Mouse (Mus musculus) hindbrain, embryonic 16.5 days (tissue): ENCODE results near the gene Celsr1. TPM values are rescaled to one million over a fixed set of nuclear protein-coding genes. Genes with fewer than 3 reads are reported as not detected.

Experiments
- ATAC-seq: fragments of 200-750 bp; cut with Nextera tagmentation; 2 replicates; pipeline ENCODE4 v1.8.0; 2017; ENCODE audit warnings: moderate TSS enrichment, moderate library complexity
- H3K27ac ChIP-seq: fragments of 300-500 bp; sonication (generic); 2 replicates; pipeline ENCODE4 v1.5.1; 2014; ENCODE audit warnings: low read depth, mild to moderate bottlenecking, control low read depth, low read length, moderate library complexity
- H3K27me3 ChIP-seq: fragments of 300-500 bp; sonication (generic); replicated peaks from 2 replicates; pipeline ENCODE4 v1.6.1; 2014; ENCODE audit warnings: low read length; ENCODE audit not compliant: control insufficient read depth, insufficient read depth
- H3K36me3 ChIP-seq: fragments of 300-500 bp; sonication (generic); 2 replicates; pipeline ENCODE4 v1.6.1; 2014; ENCODE audit warnings: mild to moderate bottlenecking, low read length, moderate library complexity, mixed read lengths; ENCODE audit not compliant: control insufficient read depth, insufficient read depth
- H3K4me1 ChIP-seq: fragments of 300-500 bp; sonication (generic); 2 replicates; pipeline ENCODE4 v1.6.1; 2014; ENCODE audit warnings: low read depth, low read length; ENCODE audit not compliant: control insufficient read depth, insufficient read depth
- H3K4me2 ChIP-seq: fragments of 300-500 bp; sonication (generic); 2 replicates; pipeline ENCODE4 v1.6.1; 2014; ENCODE audit warnings: mild to moderate bottlenecking, low read length, control low read depth, moderate library complexity
- H3K4me3 ChIP-seq: fragments of 300-500 bp; sonication (generic); 2 replicates; pipeline ENCODE4 v1.5.1; 2014; ENCODE audit warnings: mild to moderate bottlenecking, low read length, control low read depth, moderate library complexity
- H3K9ac ChIP-seq: fragments of 300-500 bp; sonication (generic); 2 replicates; pipeline ENCODE4 v1.6.1; 2014; ENCODE audit warnings: low read depth, mild to moderate bottlenecking, control low read depth, low read length, moderate library complexity
- H3K9me3 ChIP-seq: fragments of 300-500 bp; sonication (generic); 2 replicates; pipeline ENCODE4 v1.6.1; 2014; ENCODE audit warnings: mild to moderate bottlenecking, low read length, moderate library complexity; ENCODE audit not compliant: control insufficient read depth
- WGBS: fragments of 180-500 bp; shearing (Covaris S2); extraction: QIAGEN DNeasy Blood & Tissue Kit; methylation state at CpG from one replicate; pipeline ENCODE4 v1.1.7; 2014; 5-methylcytosine and 5-hydroxymethylcytosine counted together
- polyA plus RNA-seq: library from polyadenylated mRNA; unstranded; fragments of >200 nt; fragmentation: Nextera tagmentation; extraction: Ambion mirVana; gene quantifications from 2 replicates; pipeline ENCODE4 v1.2.1, GENCODE M21; 2015

Gene Celsr1
- polyA plus RNA-seq, 1 experiment from 2014 or later: 0.76 TPM

DNA sequence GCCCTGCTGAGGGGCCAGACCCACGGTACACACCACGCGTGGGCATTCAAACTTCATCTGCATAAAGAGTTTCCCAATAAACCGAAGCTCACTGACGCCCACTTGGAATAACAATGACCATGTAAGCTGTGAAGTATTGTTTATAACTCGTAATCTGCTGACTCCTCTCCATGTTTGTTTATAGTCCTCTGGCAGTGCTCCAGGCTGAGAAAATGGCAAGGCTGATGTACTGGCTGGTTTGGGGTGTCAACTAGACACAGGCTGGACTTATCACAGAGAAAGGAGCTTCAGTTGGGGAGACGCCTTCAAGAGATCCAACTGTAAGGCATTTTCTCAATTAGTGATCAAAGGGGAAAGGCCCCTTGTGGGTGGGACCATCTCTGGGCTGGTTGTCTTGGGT is 18.6 kb downstream of the Celsr1 start:
- Histone ChIP-seq H3K4me3 (no peak overlapping the region), H3K4me1 (peaks cover 8% of the 10 kb centered on the region), H3K9ac (no peak overlapping the region), H3K4me2 (no peak overlapping the region), H3K36me3 (no peaks in the 10 kb centered on the region), H3K27ac (no peak overlapping the region), H3K9me3 (peaks cover 3% of the 10 kb centered on the region; the same call in 1 of the 2 replicates), H3K27me3 (no peaks in the 10 kb centered on the region)
- no peak for ATAC-seq
- 74% methylated on average over 7 of the region's 7 CpGs for WGBS

DNA sequence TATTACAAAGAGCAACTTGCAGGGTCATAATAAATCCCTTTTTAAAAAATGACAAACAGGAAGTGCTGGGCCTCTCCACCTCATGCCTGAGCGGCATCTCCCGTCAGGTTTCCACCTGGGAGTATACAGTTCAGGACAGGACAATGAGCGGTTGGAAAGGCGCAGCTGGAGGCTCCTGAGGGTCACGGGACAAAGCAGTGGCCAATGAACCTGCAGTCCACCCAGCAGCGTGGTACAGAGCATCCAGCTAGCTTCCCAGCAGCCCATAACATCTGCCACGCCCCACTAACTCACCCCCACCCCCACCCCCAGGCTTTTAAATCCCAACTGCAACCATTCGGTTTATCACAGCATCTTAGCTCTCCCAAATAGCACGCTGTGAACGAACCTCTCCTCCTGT is 19.9 kb downstream of the Celsr1 start:
- H3K4me1 ChIP-seq: peaks cover 8% of the 10 kb centered on the region
- H3K27me3 ChIP-seq: no peaks in the 10 kb centered on the region
- H3K4me3 ChIP-seq: no peak overlapping the region
- H3K4me2 ChIP-seq: no peak overlapping the region
- H3K9me3 ChIP-seq: no peaks in the 10 kb centered on the region
- H3K27ac ChIP-seq: no peak overlapping the region
- H3K9ac ChIP-seq: no peak overlapping the region
- 18% methylated on average over 10 of the region's 10 CpGs for WGBS
- ATAC-seq: no peak
- no peaks in the 10 kb centered on the region for H3K36me3 ChIP-seq

DNA sequence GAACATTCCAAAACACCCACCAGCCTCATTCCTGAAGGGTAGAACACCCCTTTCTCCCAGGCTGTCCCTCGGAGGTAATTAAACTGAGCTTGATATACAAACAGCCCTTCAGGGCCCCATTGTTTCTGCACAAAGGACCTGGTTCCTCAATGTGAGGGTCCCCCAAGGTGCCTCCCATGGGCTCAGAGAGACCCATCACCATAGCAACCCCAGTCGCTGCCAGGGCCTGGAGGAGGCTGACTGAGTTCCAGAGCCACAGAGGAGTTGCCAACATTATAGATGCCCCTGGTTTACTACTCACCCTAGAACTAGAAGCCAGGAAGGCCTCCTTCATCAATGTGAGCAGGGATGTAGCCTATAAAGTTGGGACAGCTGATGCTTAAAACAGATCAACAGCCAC is 20.4 kb downstream of the Celsr1 start:
- 21% methylated on average over 2 of the region's 2 CpGs for WGBS
- Histone ChIP-seq H3K27ac (no peak overlapping the region), H3K9me3 (no peaks in the 10 kb centered on the region), H3K27me3 (no peaks in the 10 kb centered on the region), H3K4me3 (no peak overlapping the region), H3K4me1 (peaks cover 8% of the 10 kb centered on the region), H3K9ac (no peak overlapping the region), H3K4me2 (no peak overlapping the region), H3K36me3 (no peaks in the 10 kb centered on the region)
- peak; percentile 62; the same call in 1 of the 2 replicates for ATAC-seq

DNA sequence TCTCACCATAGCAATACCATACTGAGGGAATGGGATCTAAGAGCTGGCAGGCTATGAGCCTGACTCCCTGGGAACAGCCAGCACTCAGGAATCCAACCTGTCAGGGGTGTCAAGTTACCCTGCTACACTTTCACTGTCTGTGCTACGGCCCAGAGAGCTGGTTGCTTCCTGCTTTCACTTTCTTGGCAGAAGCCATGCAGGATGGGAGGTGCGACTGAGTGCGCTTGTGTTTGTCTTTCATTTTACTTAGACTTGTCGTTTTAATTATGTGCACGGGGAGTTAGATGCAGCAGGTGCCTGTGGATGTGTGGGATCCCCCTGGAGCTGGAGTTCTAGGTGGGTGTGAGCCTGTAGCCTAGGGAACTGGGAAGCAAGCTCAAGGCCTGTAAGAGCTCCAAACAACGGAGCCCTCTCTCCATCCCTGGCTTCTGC is 25.9 kb downstream of the Celsr1 start:
- Histone ChIP-seq H3K4me1 (peaks cover 19% of the 10 kb centered on the region), H3K9me3 (no peaks in the 10 kb centered on the region), H3K36me3 (no peaks in the 10 kb centered on the region), H3K9ac (no peak overlapping the region), H3K4me3 (no peak overlapping the region), H3K27ac (no peak overlapping the region), H3K27me3 (no peaks in the 10 kb centered on the region), H3K4me2 (no peak overlapping the region)
- ATAC-seq: 0 out of 2 replicates have a peak, but pooled peaks have one; percentile 25
- 25% methylated on average over 6 of the region's 6 CpGs for WGBS

DNA sequence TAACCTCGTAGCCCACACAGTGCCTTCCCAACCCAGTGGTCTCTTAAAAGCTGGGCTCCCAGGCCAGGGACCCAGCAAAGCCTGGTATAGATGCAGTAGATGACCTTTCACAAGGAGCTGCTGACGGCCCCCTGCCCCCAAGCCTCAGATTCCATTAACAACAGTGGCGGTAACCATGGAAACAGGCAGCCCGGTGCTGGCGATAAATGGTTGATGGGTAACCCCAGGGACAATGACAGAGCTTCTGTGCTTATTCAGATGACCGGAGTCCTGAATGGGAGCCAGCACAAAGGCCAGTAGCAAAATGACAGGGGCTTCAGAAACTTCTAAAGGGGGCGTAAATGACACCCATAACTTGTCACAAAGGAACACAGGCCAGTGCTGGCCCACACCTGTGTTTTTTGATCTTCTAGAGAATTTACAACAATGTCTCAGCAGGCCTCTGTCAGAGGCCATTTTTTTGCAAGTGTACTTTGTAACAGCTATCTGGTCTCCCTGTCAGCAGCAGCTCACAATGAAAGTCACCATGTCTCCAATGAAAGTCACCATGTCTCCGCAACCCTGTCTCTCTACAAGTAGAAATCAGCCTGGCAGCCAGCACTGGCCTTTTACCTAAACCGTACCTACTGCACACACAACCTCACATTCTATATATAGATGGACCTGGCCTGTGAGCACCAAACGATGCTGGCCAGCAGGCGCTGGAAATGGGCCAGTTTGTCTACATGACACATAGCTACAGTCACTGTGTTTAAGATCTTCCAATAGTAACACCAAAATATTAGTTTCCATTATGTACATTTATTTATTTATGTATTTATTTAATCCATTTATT is 27.7 kb downstream of the Celsr1 start:
- WGBS: 9% methylated on average over 11 of the region's 11 CpGs
- peak; percentile 67 for ATAC-seq
- H3K9ac ChIP-seq: peak overlapping the region; percentile 17; the same call in 1 of the 2 replicates
- H3K27ac ChIP-seq: peak overlapping the region; percentile 74
- no peaks in the 10 kb centered on the region for H3K9me3 ChIP-seq
- H3K4me2 ChIP-seq: peak overlapping the region; percentile 10; the same call in 1 of the 2 replicates
- no peaks in the 10 kb centered on the region for H3K36me3 ChIP-seq
- H3K4me3 ChIP-seq: no peak overlapping the region
- H3K4me1 ChIP-seq: peaks cover 26% of the 10 kb centered on the region
- no peaks in the 10 kb centered on the region for H3K27me3 ChIP-seq

DNA sequence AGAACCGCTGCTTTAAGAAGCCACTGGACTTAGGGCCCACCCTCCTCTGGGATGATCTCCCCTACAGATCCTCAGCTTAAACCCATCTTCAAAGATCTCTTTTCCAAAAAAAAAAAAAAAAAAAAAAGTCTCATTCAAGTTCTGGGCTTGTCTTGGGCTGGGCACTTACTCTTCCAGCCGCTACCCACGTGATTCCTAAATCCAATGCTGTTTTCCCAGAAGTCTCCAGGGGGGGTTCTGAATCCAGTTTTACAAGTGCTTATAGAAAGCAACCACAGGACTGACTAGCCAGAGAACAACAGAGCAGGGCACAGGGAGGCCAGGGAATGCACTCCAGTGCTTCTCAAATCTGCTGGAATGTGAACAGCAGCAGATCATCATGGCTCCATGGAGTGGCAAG is 29.5 kb downstream of the Celsr1 start:
- H3K36me3 ChIP-seq: no peaks in the 10 kb centered on the region
- peaks cover 34% of the 10 kb centered on the region for H3K4me1 ChIP-seq
- 82% methylated on average over 3 of the region's 3 CpGs for WGBS
- H3K9me3 ChIP-seq: no peaks in the 10 kb centered on the region
- H3K9ac ChIP-seq: no peak overlapping the region
- no peak for ATAC-seq
- no peak overlapping the region for H3K4me3 ChIP-seq
- H3K27me3 ChIP-seq: no peaks in the 10 kb centered on the region
- no peak overlapping the region for H3K27ac ChIP-seq
- H3K4me2 ChIP-seq: no peak overlapping the region

DNA sequence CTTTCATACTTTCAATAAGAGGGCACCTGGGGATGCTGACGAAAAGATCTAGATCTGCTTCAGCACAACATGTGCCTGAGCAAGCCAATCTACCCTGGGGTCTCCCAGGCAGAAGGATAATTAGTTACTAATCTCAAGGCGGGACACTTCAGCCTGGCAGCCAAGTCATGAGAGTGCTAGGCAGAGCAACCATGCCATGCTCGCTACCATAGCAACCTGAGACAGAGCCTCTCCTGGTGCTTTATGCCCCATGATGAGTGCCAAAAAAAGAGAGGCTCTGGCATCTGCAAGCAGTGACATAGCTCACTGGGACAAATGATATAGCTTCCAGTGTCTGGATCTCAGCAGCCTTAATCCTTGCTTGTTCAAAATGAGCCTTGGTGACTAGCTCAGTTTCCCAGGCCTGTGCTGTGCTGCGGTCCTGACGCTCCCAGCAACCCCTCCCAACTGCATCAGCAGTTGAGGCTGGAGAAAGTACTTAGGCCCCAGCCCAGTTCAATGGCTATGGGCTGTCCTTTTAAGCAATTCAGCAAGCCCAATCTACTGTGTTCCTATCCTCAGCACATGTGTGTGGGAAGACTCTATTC is 32.8 kb downstream of the Celsr1 start:
- Histone ChIP-seq H3K4me3 (no peak overlapping the region), H3K27ac (peak overlapping the region; percentile 75), H3K9me3 (no peaks in the 10 kb centered on the region), H3K4me1 (peaks cover 23% of the 10 kb centered on the region), H3K4me2 (no peak overlapping the region), H3K36me3 (no peaks in the 10 kb centered on the region), H3K9ac (no peak overlapping the region), H3K27me3 (no peaks in the 10 kb centered on the region)
- peak; percentile 90 for ATAC-seq
- WGBS: 26% methylated on average over 5 of the region's 5 CpGs

DNA sequence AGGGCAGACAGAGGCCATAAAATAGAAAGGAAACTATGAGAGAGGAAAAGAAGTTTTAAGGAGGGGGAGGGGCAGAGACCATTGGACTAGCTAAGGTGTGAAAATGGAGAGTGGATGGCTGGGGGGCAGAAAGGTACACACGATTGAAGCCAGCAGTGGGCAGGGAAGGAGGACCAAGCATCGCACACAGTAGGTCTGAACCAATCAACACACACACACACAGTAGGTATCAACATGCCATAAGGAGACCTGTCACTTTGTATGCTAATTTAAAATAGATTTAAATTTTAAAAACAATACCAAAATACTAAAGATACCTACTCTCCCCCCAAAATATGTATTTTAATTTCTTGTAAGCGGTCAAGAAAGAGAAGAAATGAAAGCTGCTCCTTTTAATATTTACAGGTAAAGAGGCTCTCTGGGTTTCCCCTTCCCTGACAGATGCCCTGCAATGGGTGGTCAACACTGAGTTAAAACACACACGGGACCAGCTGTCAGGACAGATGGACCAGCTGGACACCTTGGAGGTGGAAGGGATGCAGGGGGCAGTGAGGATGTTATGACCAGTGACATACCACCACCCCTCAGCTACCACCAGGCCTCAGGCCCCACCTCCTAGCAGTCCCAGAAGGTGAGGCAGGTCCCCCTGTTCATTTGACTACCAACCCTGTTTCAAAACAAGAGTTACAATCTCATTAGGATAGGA is 34.9 kb downstream of the Celsr1 start:
- WGBS: 90% methylated on average over 4 of the region's 4 CpGs
- H3K36me3 ChIP-seq: no peaks in the 10 kb centered on the region
- ATAC-seq: no peak
- no peak overlapping the region for H3K4me3 ChIP-seq
- H3K9me3 ChIP-seq: no peaks in the 10 kb centered on the region
- H3K4me1 ChIP-seq: peaks cover 33% of the 10 kb centered on the region
- no peaks in the 10 kb centered on the region for H3K27me3 ChIP-seq
- H3K4me2 ChIP-seq: no peak overlapping the region
- no peak overlapping the region for H3K9ac ChIP-seq
- H3K27ac ChIP-seq: no peak overlapping the region
